Mouse (Mus musculus): ENCODE measurements around the gene Tet3.

- TF ChIP-seq CTCF (IDR thresholded peaks at IDR 0.05; ENCODE audit: insufficient read depth, low read depth, low read length) (no peak), POLR2A (IDR thresholded peaks at IDR 0.05; ENCODE audit: insufficient read depth, low read depth, low read length) (no peak)
These were observed 135.0 kb downstream of the Tet3 start for GRCm38 (mm10) chr6:83323652-83324419.
